Mouse (Mus musculus) activated CD4-positive, CD25-positive, alpha-beta regulatory T cell (primary cell): ENCODE measurements around the gene Psg18. TPM values are rescaled to one million over a fixed set of nuclear protein-coding genes. Genes with fewer than 3 reads are reported as not detected.

Experiments
- polyA plus RNA-seq, 2 experiments: library from polyadenylated mRNA; unstranded; fragments of 100-300 nt; shearing (Covaris generic); gene quantifications; one replicate each; pipeline ENCODE4 v1.2.1; 2017

Gene Psg18
- polyA plus RNA-seq = not detected

GRCm38 (mm10) chr7:18354909-18355308 lies at the start of gene Psg18:
Gene Psg18 (minus strand): TSS chr7:18355009.

Other genes starting within 250 kb of the Psg18 start
- gene Igfl3, start 178.5 kb downstream of the Psg18 start, polyA plus RNA-seq = not detected
- not detected for gene Mill1, start 109.7 kb downstream of the Psg18 start, polyA plus RNA-seq
- under 1 TPM in 1 of 2 experiments, not detected in 1; 0.09 TPM for gene Psg28, start 77.0 kb upstream of the Psg18 start, polyA plus RNA-seq
- gene Psg26, start 129.2 kb upstream of the Psg18 start, polyA plus RNA-seq = under 1 TPM in 1 of 2 experiments, not detected in 1; 0.11 TPM
- not detected for gene Psg25, start 177.3 kb upstream of the Psg18 start, polyA plus RNA-seq
- gene Psg27, start 212.3 kb upstream of the Psg18 start, polyA plus RNA-seq = not detected